Mouse (Mus musculus): ENCODE results near the gene Ccdc81. TPM values are rescaled to one million over a fixed set of nuclear protein-coding genes. Genes with fewer than 3 reads are reported as not detected.

Gene Ccdc81
- polyA plus RNA-seq, 2 experiments: not detected

GRCm38 (mm10) chr7:89853131-89853530 lies 50.3 kb downstream of the Ccdc81 start:
- DNase-seq (ENCODE audit: low read depth in 3 of 3, low spot score in 3 of 3) (no peak), ATAC-seq (ENCODE audit: insufficient read depth) (no peak)
- Histone ChIP-seq H3K36me3 (replicated peaks; ENCODE audit: control insufficient read depth, insufficient read depth, low read depth) (no peaks in the 10 kb centered on the region), H3K4me1 (replicated peaks; ENCODE audit: control insufficient read depth in 2 of 2, insufficient read depth in 2 of 2, low read length in 1 of 2) (no peaks in the 10 kb centered on the region), H3K27me3 (ENCODE audit: control insufficient read depth, insufficient read depth, low read length) (no peaks in the 10 kb centered on the region), H3K9me3 (ENCODE audit: control insufficient read depth, low read length) (no peaks in the 10 kb centered on the region), H3K4me3 (ENCODE audit: insufficient read depth in 1 of 2, low read depth in 2 of 2, low read length in 2 of 2) (no peak overlapping the region), H3K27ac (no peak overlapping the region), H3K4me2 (ENCODE audit: low read depth) (no peak overlapping the region), H3K9ac (replicated peaks) (no peak overlapping the region)
- no peak for TF ChIP-seq CTCF (IDR thresholded peaks at IDR 0.05; ENCODE audit: low read depth)
- no peak for TF ChIP-seq EP300 (IDR thresholded peaks at IDR 0.05; ENCODE audit: low read depth)
- WGBS (ENCODE audit: insufficient replicate concordance): 57% methylated on average over 5 of the region's 5 CpGs

GRCm38 (mm10) chr7:89852158-89853095 lies 51.0 kb downstream of the Ccdc81 start:
- no peak overlapping the region for H3K4me3 ChIP-seq (ENCODE audit: insufficient read depth in 1 of 2, low read depth in 2 of 2, low read length in 2 of 2)
- no peak overlapping the region for H3K4me2 ChIP-seq (ENCODE audit: low read depth)
- ATAC-seq (ENCODE audit: insufficient read depth): no peak
- no peak for TF ChIP-seq CTCF (IDR thresholded peaks at IDR 0.05; ENCODE audit: low read depth)
- no peak for TF ChIP-seq EP300 (IDR thresholded peaks at IDR 0.05; ENCODE audit: low read depth)
- H3K36me3 ChIP-seq (replicated peaks; ENCODE audit: control insufficient read depth, insufficient read depth, low read depth): no peaks in the 10 kb centered on the region
- no peaks in the 10 kb centered on the region for H3K27me3 ChIP-seq (ENCODE audit: control insufficient read depth, insufficient read depth, low read length)
- H3K9me3 ChIP-seq (ENCODE audit: control insufficient read depth, low read length): no peaks in the 10 kb centered on the region
- 55% methylated on average over 10 of the region's 10 CpGs for WGBS (ENCODE audit: insufficient replicate concordance)
- H3K9ac ChIP-seq (replicated peaks): no peak overlapping the region
- DNase-seq (ENCODE audit: low read depth in 3 of 3, low spot score in 3 of 3): no peak
- H3K4me1 ChIP-seq (replicated peaks; ENCODE audit: control insufficient read depth in 2 of 2, insufficient read depth in 2 of 2, low read length in 1 of 2): no peaks in the 10 kb centered on the region
- H3K27ac ChIP-seq: no peak overlapping the region

GRCm38 (mm10) chr7:89850510-89850909 lies 52.9 kb downstream of the Ccdc81 start:
- WGBS (ENCODE audit: insufficient replicate concordance): 43% methylated on average over 3 of the region's 3 CpGs
- ATAC-seq (ENCODE audit: insufficient read depth) (no peak), DNase-seq (ENCODE audit: low read depth in 3 of 3, low spot score in 3 of 3) (no peak)
- no peak overlapping the region for H3K27ac ChIP-seq
- no peak overlapping the region for H3K9ac ChIP-seq (replicated peaks)
- H3K4me1 ChIP-seq (replicated peaks; ENCODE audit: control insufficient read depth in 2 of 2, insufficient read depth in 2 of 2, low read length in 1 of 2): no peaks in the 10 kb centered on the region
- no peak overlapping the region for H3K4me3 ChIP-seq (ENCODE audit: insufficient read depth in 1 of 2, low read depth in 2 of 2, low read length in 2 of 2)
- no peaks in the 10 kb centered on the region for H3K27me3 ChIP-seq (ENCODE audit: control insufficient read depth, insufficient read depth, low read length)
- no peak for TF ChIP-seq CTCF (IDR thresholded peaks at IDR 0.05; ENCODE audit: low read depth)
- TF ChIP-seq EP300 (IDR thresholded peaks at IDR 0.05; ENCODE audit: low read depth): no peak
- no peaks in the 10 kb centered on the region for H3K36me3 ChIP-seq (replicated peaks; ENCODE audit: control insufficient read depth, insufficient read depth, low read depth)
- no peaks in the 10 kb centered on the region for H3K9me3 ChIP-seq (ENCODE audit: control insufficient read depth, low read length)
- no peak overlapping the region for H3K4me2 ChIP-seq (ENCODE audit: low read depth)

GRCm38 (mm10) chr7:89845669-89846068 lies 57.8 kb downstream of the Ccdc81 start:
- Histone ChIP-seq H3K9me3 (ENCODE audit: control insufficient read depth, low read length) (no peaks in the 10 kb centered on the region), H3K27ac (no peak overlapping the region), H3K36me3 (replicated peaks; ENCODE audit: control insufficient read depth, insufficient read depth, low read depth) (no peaks in the 10 kb centered on the region), H3K4me1 (replicated peaks; ENCODE audit: control insufficient read depth in 2 of 2, insufficient read depth in 2 of 2, low read length in 1 of 2) (no peaks in the 10 kb centered on the region), H3K4me3 (ENCODE audit: insufficient read depth in 1 of 2, low read depth in 2 of 2, low read length in 2 of 2) (no peak overlapping the region), H3K27me3 (ENCODE audit: control insufficient read depth, insufficient read depth, low read length) (no peaks in the 10 kb centered on the region), H3K4me2 (ENCODE audit: low read depth) (no peak overlapping the region), H3K9ac (replicated peaks) (no peak overlapping the region)
- DNase-seq (ENCODE audit: low read depth in 3 of 3, low spot score in 3 of 3) (no peak), ATAC-seq (ENCODE audit: insufficient read depth) (no peak)
- TF ChIP-seq CTCF (IDR thresholded peaks at IDR 0.05; ENCODE audit: low read depth) (no peak), EP300 (IDR thresholded peaks at IDR 0.05; ENCODE audit: low read depth) (no peak)
- WGBS (ENCODE audit: insufficient replicate concordance): 59% methylated on average over 4 of the region's 4 CpGs

GRCm38 (mm10) chr7:89843533-89843932 lies 59.9 kb downstream of the Ccdc81 start:
- TF ChIP-seq CTCF (IDR thresholded peaks at IDR 0.05; ENCODE audit: low read depth) (peak; percentile 48; the same call in 1 of the 2 replicates), EP300 (IDR thresholded peaks at IDR 0.05; ENCODE audit: low read depth) (no peak)
- ATAC-seq (ENCODE audit: insufficient read depth) (no peak), DNase-seq (ENCODE audit: low read depth in 3 of 3, low spot score in 3 of 3) (no peak)
- H3K4me2 ChIP-seq (ENCODE audit: low read depth): no peak overlapping the region
- no peaks in the 10 kb centered on the region for H3K36me3 ChIP-seq (replicated peaks; ENCODE audit: control insufficient read depth, insufficient read depth, low read depth)
- no peaks in the 10 kb centered on the region for H3K9me3 ChIP-seq (ENCODE audit: control insufficient read depth, low read length)
- 15% methylated on average over 6 of the region's 6 CpGs for WGBS (ENCODE audit: insufficient replicate concordance)
- no peaks in the 10 kb centered on the region for H3K4me1 ChIP-seq (replicated peaks; ENCODE audit: control insufficient read depth in 2 of 2, insufficient read depth in 2 of 2, low read length in 1 of 2)
- H3K27ac ChIP-seq: no peak overlapping the region
- no peak overlapping the region for H3K4me3 ChIP-seq (ENCODE audit: insufficient read depth in 1 of 2, low read depth in 2 of 2, low read length in 2 of 2)
- no peaks in the 10 kb centered on the region for H3K27me3 ChIP-seq (ENCODE audit: control insufficient read depth, insufficient read depth, low read length)
- no peak overlapping the region for H3K9ac ChIP-seq (replicated peaks)
